Mouse (Mus musculus): Measurements from ENCODE around the gene Scn3b.
A peak's percentile ranks its signal among the peaks of the same experiment; 100 is the strongest.

Scn3b gene

DNA sequence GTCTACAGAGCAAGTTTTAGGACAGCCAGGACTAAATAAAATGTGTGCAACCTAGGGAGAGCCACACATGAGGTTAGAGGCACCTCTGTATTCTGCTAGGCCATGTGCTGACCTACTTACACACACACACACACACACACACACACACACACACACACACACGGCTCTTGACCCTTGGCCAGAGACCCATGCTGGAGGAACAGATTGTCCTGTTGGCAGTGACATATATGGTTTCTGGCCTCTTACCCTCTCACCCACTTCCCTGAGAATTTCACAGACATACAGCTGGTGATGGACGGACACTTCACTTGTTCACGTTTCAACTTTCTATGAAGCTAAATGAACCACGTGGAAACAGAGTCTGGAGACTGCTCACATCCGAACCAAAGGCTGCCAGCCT, 49.8 kb downstream of the Scn3b start:
- DNase-seq = no peak

GRCm38 (mm10) chr9:40320405-40320804, 51.4 kb downstream of the Scn3b start:
- DNase-seq = no peak

DNA sequence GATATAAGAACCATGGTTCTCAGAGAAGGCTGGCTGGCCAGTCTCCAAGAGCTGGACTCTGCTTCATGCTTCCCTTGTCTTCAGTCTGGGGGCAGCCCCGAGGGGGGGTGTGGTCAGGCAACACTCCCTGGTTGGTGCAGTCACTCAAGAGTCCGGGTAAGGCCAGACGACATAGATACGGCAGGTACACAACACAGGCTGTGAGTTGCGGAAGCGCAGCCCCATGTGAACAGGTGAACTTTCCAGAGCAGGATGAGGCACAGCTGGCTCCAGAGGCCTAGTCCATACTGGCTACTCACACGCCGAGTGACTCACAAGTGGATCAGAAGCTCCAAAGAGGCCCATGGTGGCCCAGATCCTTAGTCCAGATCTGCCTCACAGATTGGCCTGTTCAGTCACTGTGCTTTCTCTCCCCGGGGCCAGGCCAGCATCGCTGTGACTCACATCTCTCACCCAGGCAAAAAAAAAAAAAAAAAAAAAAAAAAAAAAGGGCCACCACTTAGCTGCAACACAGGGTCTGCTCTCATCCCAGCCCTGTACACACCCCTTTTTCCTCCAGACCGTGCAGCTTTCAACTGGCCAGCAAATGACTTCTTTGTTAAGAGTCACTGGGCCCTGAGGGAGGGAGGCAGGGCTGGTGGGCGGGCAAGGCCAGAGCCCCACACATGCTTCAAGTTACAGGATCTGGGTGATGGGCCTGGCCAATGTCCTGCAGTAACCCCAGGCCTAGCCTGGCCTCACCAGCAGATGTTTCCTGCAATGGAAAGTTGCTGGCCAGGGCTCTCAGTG, 52.1 kb downstream of the Scn3b start:
- peak; percentile 77 for DNase-seq

DNA sequence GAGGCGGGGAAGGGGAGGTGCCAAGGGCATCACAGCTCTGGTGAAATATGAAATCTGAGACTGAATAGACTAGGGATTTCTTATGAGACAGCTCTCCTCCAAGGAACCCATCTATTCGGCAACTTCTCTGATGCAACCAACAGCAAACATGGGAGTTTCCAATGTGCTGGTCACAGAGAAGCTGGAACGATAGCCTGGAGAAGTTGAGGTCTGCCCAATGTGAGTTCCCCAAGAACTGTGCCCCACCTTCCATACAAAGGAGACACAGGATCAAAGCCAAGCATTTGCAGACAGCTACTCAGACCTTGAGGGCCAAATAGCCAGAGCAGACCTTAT, 52.6 kb downstream of the Scn3b start:
- no peak for DNase-seq

DNA sequence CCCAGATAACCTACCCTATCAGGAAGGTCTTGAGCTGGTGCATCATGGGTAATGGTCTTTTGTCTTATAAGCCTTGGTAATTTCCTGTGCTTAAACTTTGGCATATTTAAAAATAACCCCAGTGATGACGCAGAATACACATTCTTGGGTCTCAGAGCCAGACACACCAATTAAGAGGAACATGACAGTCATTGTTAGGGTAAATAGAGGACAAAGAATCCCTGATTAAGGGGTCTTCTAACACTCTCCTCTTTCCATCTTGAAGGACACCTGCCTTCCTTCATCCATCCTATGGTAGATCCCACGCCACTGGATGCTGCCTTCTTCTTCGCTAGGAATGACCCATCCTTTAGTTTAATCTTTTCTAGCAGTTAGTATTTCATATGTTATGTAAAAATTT, 53.4 kb downstream of the Scn3b start:
- no peak for DNase-seq

- no peak for DNase-seq
Measured at GRCm38 (mm10) chr9:40323171-40323570, 54.2 kb downstream of the Scn3b start.

GRCm38 (mm10) chr9:40323773-40324172, 54.8 kb downstream of the Scn3b start:
- no peak for DNase-seq

- DNase-seq = no peak
Measured at GRCm38 (mm10) chr9:40324232-40324792, 55.3 kb downstream of the Scn3b start.

- DNase-seq = no peak
Measured at GRCm38 (mm10) chr9:40324826-40325225, 55.8 kb downstream of the Scn3b start.

GRCm38 (mm10) chr9:40326260-40326915, 57.4 kb downstream of the Scn3b start:
- no peak for DNase-seq

DNA sequence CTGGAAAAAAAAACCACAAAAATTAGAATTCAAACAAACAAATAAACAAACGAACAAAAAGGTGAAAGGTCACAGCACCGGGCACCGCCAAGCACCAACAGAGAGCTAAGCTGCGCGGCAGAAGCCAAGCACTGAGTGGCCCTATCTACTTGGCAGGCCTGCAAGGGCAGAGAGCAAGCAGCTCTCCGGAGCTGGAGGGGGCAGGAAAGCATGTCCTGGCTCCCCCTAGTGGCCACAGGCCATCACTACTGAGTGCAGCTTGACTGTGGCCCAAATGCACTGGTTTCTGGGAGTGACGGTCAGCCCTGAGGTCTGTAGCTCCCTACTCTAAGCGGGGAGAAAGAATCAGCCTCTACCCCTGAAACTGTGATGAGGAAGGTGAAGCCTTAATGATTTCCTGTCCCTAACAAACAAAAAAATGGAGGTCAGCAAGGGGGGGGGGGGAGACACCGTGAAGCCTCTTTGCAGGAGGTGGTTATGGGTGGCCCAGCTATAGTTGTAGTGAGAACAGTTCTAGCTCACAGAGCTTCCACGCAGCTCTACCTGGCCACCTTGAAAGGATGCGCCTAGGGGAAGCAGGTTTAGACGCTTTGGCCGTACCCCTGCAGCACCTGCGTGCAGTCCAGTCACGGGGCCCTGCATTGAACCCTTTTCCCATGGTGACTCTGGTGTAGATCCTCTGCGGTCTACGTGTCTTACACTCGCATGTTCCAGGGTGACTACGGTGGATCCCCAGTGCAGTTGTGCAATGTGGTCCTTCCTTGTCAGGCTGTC, 61.8 kb downstream of the Scn3b start:
- peak; percentile 93 for DNase-seq

GRCm38 (mm10) chr9:40331411-40332286, 62.6 kb downstream of the Scn3b start:
- no peak for DNase-seq

- no peak for DNase-seq
Measured at GRCm38 (mm10) chr9:40332326-40332725, 63.3 kb downstream of the Scn3b start.

GRCm38 (mm10) chr9:40332731-40333648, 64.0 kb downstream of the Scn3b start:
- no peak for DNase-seq

- peak; percentile 72 for DNase-seq
Measured at GRCm38 (mm10) chr9:40333649-40334396, 64.8 kb downstream of the Scn3b start.

- no peak for DNase-seq
Measured at GRCm38 (mm10) chr9:40334617-40335016, 65.6 kb downstream of the Scn3b start.

- DNase-seq = peak; percentile 94
Measured at GRCm38 (mm10) chr9:40336701-40337100, 67.7 kb downstream of the Scn3b start.

DNA sequence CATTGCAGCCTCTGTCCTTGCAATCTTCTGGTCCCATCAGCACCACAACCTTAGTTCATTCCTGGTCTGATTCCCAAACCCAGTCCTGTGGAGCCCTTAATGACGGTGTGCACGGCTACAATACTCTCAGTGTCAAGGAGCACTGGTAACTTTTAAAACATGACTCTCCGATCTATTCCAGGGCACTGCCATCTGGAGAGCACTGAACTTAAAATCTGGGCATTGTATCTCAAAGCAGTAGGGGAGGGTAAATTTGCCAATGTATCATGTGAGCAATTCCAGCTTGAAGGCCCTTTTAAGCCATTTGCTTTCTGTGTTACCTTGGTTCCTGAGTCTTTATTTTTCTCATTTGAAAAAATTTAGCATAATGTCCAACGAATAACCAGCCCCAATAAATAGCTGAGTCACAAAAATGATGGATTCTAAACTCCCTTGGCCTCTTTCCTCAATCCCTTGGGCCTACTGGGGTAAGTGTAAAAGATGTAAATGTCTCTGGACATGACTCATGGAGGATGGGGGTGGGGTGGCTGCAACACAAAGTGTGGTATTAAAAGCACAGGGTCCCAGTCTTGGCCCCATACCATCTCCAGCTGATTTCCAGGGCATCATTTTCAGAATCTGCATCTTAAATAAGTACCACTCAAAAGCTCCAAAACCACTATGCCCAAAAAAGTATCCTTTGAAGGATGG, 68.3 kb downstream of the Scn3b start:
- DNase-seq = no peak

DNA sequence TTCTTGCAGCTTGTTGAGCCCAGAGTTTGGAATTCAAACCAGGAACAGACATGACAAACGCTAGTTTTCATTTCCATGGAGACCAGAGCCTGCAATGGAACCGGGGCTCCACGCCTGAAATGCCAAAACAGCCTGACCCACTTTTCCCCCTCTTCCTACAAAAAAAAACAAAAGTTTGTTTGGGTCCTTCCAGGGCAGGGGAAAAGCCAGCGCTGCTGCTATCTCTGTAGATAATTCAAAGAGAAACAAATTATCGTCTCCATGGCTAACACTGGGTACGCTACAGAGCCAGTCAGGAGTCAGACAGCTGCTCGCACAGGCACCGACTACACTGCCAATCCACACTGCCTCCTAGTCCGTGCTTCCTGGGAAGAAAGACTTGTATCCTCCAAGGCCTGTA, 70.6 kb downstream of the Scn3b start:
- DNase-seq = no peak
